Mouse (Mus musculus) embryonic fibroblast, embryonic 13.5 days (primary cell): ENCODE results near the gene Syk.

Source experiments
- CTCF ChIP-seq: IDR thresholded peaks from 2 replicates; pipeline ENCODE4 v1.5.1; 2011; ENCODE audit warnings: mild to moderate bottlenecking, control low read depth, low read length, moderate library complexity, borderline replicate concordance; ENCODE audit not compliant: insufficient read depth
- POLR2A ChIP-seq: IDR thresholded peaks from 2 replicates; pipeline ENCODE4 v1.6.1; 2011; ENCODE audit warnings: low read depth, mild to moderate bottlenecking, control low read depth, low read length, moderate library complexity

GRCm38 (mm10) chr13:52628602-52629001 lies 45.6 kb downstream of the Syk start:
- TF ChIP-seq CTCF (no peak), POLR2A (no peak)
